Mouse (Mus musculus) kidney, postnatal 0 days (tissue): ENCODE measurements at regions not wholly inside any gene's neighbourhood (a gene's known extent, or its start where the extent isn't known, plus 50 kb on each side); places are given as distances from the start of the nearest gene placed in this dataset.

Experiments used
- ATAC-seq: fragments of 200-750 bp; cut with Nextera tagmentation; replicated peaks from 2 replicates; pipeline ENCODE4 v1.8.0; 2017; ENCODE audit warnings: low read depth, moderate number of reproducible peaks, moderate TSS enrichment, moderate library complexity; ENCODE audit not compliant: low FRiP score
- DNase-seq: peaks from one replicate; pipeline ENCODE4 v3.0.0-alpha.2; 2016; ENCODE audit warnings: low spot score
- H3K27ac ChIP-seq: fragments of 300-500 bp; sonication (generic); 2 replicates; pipeline ENCODE4 v1.5.1; 2014; ENCODE audit warnings: mild to moderate bottlenecking
- H3K27me3 ChIP-seq: fragments of 300-500 bp; sonication (generic); 2 replicates; pipeline ENCODE4 v1.6.1; 2014; ENCODE audit warnings: low read length, mixed read lengths; ENCODE audit not compliant: insufficient read depth
- H3K36me3 ChIP-seq: fragments of 300-500 bp; sonication (generic); 2 replicates; pipeline ENCODE4 v1.6.1; 2014; ENCODE audit warnings: low read length, mixed read lengths; ENCODE audit not compliant: insufficient read depth
- H3K4me1 ChIP-seq: fragments of 300-500 bp; sonication (generic); replicated peaks from 2 replicates; pipeline ENCODE4 v1.6.1; 2014; ENCODE audit warnings: antibody characterized with exemption, low read length, mixed read lengths; ENCODE audit not compliant: insufficient read depth
- H3K4me2 ChIP-seq: fragments of 300-500 bp; sonication (generic); 2 replicates; pipeline ENCODE4 v1.6.1; 2014; ENCODE audit warnings: mild to moderate bottlenecking, low read length, moderate library complexity, mixed read lengths
- H3K4me3 ChIP-seq: fragments of 300-500 bp; sonication (generic); replicated peaks from 2 replicates; pipeline ENCODE4 v1.5.1; 2014; ENCODE audit warnings: low read depth, low read length
- H3K9ac ChIP-seq: fragments of 300-500 bp; sonication (generic); 2 replicates; pipeline ENCODE4 v1.6.1; 2014; ENCODE audit warnings: low read depth, low read length
- H3K9me3 ChIP-seq: fragments of 300-500 bp; sonication (generic); replicated peaks from 2 replicates; pipeline ENCODE4 v1.6.1; 2016; ENCODE audit warnings: low read length, inconsistent platforms, mixed read lengths
- CTCF ChIP-seq: IDR thresholded peaks from 2 replicates; pipeline ENCODE4 v1.5.1; 2016; ENCODE audit warnings: antibody characterized with exemption, low read depth, mild to moderate bottlenecking, moderate library complexity
- WGBS: fragments of 180-500 bp; shearing (Covaris S2); extraction: QIAGEN DNeasy Blood & Tissue Kit; methylation state at CpG from one replicate; pipeline ENCODE4 v1.1.7; 2014; 5-methylcytosine and 5-hydroxymethylcytosine counted together

GRCm38 (mm10) chr4:150771922-150772651 lies 81.6 kb upstream of the Errfi1 start:
- 0 out of 2 replicates have a peak, but pooled peaks cover 4% of the 10 kb centered on the region for H3K9me3 ChIP-seq
- no peak for TF ChIP-seq CTCF
- H3K9ac ChIP-seq, result no peak overlapping the region
- DNase-seq (peak; percentile 50), ATAC-seq (0 out of 2 replicates have a peak, but pooled peaks have one; percentile 47)
- no peak overlapping the region for H3K4me2 ChIP-seq
- H3K27me3 ChIP-seq, result no peaks in the 10 kb centered on the region
- H3K36me3 ChIP-seq, result no peaks in the 10 kb centered on the region
- WGBS, result 34% methylated on average over 6 of the region's 6 CpGs
- H3K27ac ChIP-seq, result no peak overlapping the region
- no peak overlapping the region for H3K4me3 ChIP-seq
- H3K4me1 ChIP-seq, result no peaks in the 10 kb centered on the region

GRCm38 (mm10) chr4:150771469-150771868 lies 82.2 kb upstream of the Errfi1 start:
- WGBS, result 76% methylated on average over 2 of the region's 2 CpGs
- Histone ChIP-seq H3K9ac (no peak overlapping the region), H3K36me3 (no peaks in the 10 kb centered on the region), H3K27ac (no peak overlapping the region), H3K4me2 (no peak overlapping the region), H3K27me3 (no peaks in the 10 kb centered on the region), H3K4me1 (no peaks in the 10 kb centered on the region), H3K9me3 (0 out of 2 replicates have a peak, but pooled peaks cover 4% of the 10 kb centered on the region), H3K4me3 (no peak overlapping the region)
- TF ChIP-seq CTCF, result no peak
- DNase-seq (no peak), ATAC-seq (no peak)

GRCm38 (mm10) chr4:150769043-150769442 lies 84.7 kb upstream of the Errfi1 start:
- Histone ChIP-seq H3K36me3 (no peaks in the 10 kb centered on the region), H3K9me3 (0 out of 2 replicates have a peak, but pooled peaks cover 4% of the 10 kb centered on the region), H3K9ac (no peak overlapping the region), H3K4me2 (no peak overlapping the region), H3K4me3 (no peak overlapping the region), H3K27me3 (no peaks in the 10 kb centered on the region), H3K27ac (no peak overlapping the region), H3K4me1 (no peaks in the 10 kb centered on the region)
- 24% methylated on average over 7 of the region's 7 CpGs for WGBS
- peak; percentile 72 for DNase-seq
- ATAC-seq, result no peak
- TF ChIP-seq CTCF, result no peak; the same call in 1 of the 2 replicates

- no peak overlapping the region for H3K4me3 ChIP-seq
- WGBS, result 6% methylated on average over 15 of the region's 15 CpGs
- peak; percentile 65 for ATAC-seq
- peak overlapping the region; percentile 87 for H3K27ac ChIP-seq
- DNase-seq, result peak; percentile 89
- no peak overlapping the region for H3K9ac ChIP-seq
- no peaks in the 10 kb centered on the region for H3K9me3 ChIP-seq
- H3K36me3 ChIP-seq, result no peaks in the 10 kb centered on the region
- no peak for TF ChIP-seq CTCF
- no peaks in the 10 kb centered on the region for H3K27me3 ChIP-seq
- H3K4me2 ChIP-seq, result peak overlapping the region; percentile 7; the same call in 1 of the 2 replicates
- H3K4me1 ChIP-seq, result peaks cover 15% of the 10 kb centered on the region
Measured at GRCm38 (mm10) chr4:150758467-150759237, 95.1 kb upstream of the Errfi1 start.

- WGBS, result 34% methylated on average over 10 of the region's 10 CpGs
- TF ChIP-seq CTCF, result no peak
- DNase-seq (no peak), ATAC-seq (no peak)
- Histone ChIP-seq H3K4me3 (no peak overlapping the region), H3K27me3 (no peaks in the 10 kb centered on the region), H3K9me3 (no peaks in the 10 kb centered on the region), H3K27ac (peak overlapping the region; percentile 87), H3K36me3 (no peaks in the 10 kb centered on the region), H3K4me1 (peaks cover 15% of the 10 kb centered on the region), H3K4me2 (no peak overlapping the region; the same call in 1 of the 2 replicates), H3K9ac (no peak overlapping the region)
Measured at GRCm38 (mm10) chr4:150757815-150758426, 95.8 kb upstream of the Errfi1 start.

- Histone ChIP-seq H3K27me3 (no peaks in the 10 kb centered on the region), H3K27ac (peak overlapping the region; percentile 87), H3K36me3 (no peaks in the 10 kb centered on the region), H3K4me1 (peaks cover 15% of the 10 kb centered on the region), H3K9me3 (no peaks in the 10 kb centered on the region), H3K4me2 (no peak overlapping the region), H3K9ac (peak overlapping the region; percentile 8; the same call in 1 of the 2 replicates), H3K4me3 (no peak overlapping the region)
- peak; percentile 59 for TF ChIP-seq CTCF
- 74% methylated on average over 10 of the region's 10 CpGs for WGBS
- ATAC-seq (no peak), DNase-seq (peak; percentile 51)
Measured at GRCm38 (mm10) chr4:150757291-150757741, 96.4 kb upstream of the Errfi1 start.
